Mouse (Mus musculus) lung, postnatal 0 days (tissue): ENCODE data around the gene Gm20696. TPM values are rescaled to one million over a fixed set of nuclear protein-coding genes. Genes with fewer than 3 reads are reported as not detected.

ENCODE experiments used
- ATAC-seq: fragments of 200-750 bp; cut with Nextera tagmentation; 2 replicates; pipeline ENCODE4 v1.8.0; 2017; ENCODE audit warnings: moderate library complexity
- DNase-seq: peaks from one replicate; pipeline ENCODE4 v3.0.0-alpha.2; 2016; ENCODE audit warnings: low spot score
- H3K27ac ChIP-seq: fragments of 300-500 bp; sonication (generic); 2 replicates; pipeline ENCODE4 v1.5.1; 2014; ENCODE audit warnings: antibody characterized with exemption, mild to moderate bottlenecking, low read length, mixed read lengths
- H3K27me3 ChIP-seq: fragments of 300-500 bp; sonication (generic); replicated peaks from 2 replicates; pipeline ENCODE4 v1.6.1; 2014; ENCODE audit warnings: low read length, mixed read lengths; ENCODE audit not compliant: insufficient read depth
- H3K36me3 ChIP-seq: fragments of 300-500 bp; sonication (generic); 2 replicates; pipeline ENCODE4 v1.6.1; 2014; ENCODE audit warnings: low read length, mixed read lengths; ENCODE audit not compliant: insufficient read depth
- H3K4me1 ChIP-seq: fragments of 300-500 bp; sonication (generic); 2 replicates; pipeline ENCODE4 v1.6.1; 2014; ENCODE audit warnings: antibody characterized with exemption, low read depth, low read length, mixed read lengths; ENCODE audit not compliant: insufficient read depth
- H3K4me2 ChIP-seq: fragments of 300-500 bp; sonication (generic); replicated peaks from 2 replicates; pipeline ENCODE4 v1.6.1; 2014; ENCODE audit warnings: low read depth, mild to moderate bottlenecking, low read length, moderate library complexity, mixed read lengths
- H3K4me3 ChIP-seq: fragments of 300-500 bp; sonication (generic); 2 replicates; pipeline ENCODE4 v1.5.1; 2014; ENCODE audit warnings: low read depth, low read length
- H3K9ac ChIP-seq: fragments of 300-500 bp; sonication (generic); replicated peaks from 2 replicates; pipeline ENCODE4 v1.6.1; 2014; ENCODE audit warnings: low read depth, mild to moderate bottlenecking
- H3K9me3 ChIP-seq: fragments of 300-500 bp; sonication (generic); 2 replicates; pipeline ENCODE4 v1.6.1; 2016; ENCODE audit warnings: low read length, mixed read lengths
- CTCF ChIP-seq: IDR thresholded peaks from 2 replicates; pipeline ENCODE4 v1.5.1; 2016; ENCODE audit warnings: antibody characterized with exemption, mild to moderate bottlenecking
- EP300 ChIP-seq: IDR thresholded peaks from 2 replicates; pipeline ENCODE4 v1.6.1; 2016; ENCODE audit warnings: antibody characterized with exemption, mild to moderate bottlenecking, control low read depth
- WGBS: fragments of 180-500 bp; shearing (Covaris S2); extraction: QIAGEN DNeasy Blood & Tissue Kit; methylation state at CpG from one replicate; pipeline ENCODE4 v1.1.7; 2014; 5-methylcytosine and 5-hydroxymethylcytosine counted together
- polyA plus RNA-seq: library from polyadenylated mRNA; unstranded; fragments of >200 nt; fragmentation: Nextera tagmentation; extraction: Ambion mirVana; gene quantifications from 2 replicates; pipeline ENCODE4 v1.2.1, GENCODE M21; 2015

Gene Gm20696
- polyA plus RNA-seq, 1 experiment from 2014 or later: 2.3 TPM

DNA sequence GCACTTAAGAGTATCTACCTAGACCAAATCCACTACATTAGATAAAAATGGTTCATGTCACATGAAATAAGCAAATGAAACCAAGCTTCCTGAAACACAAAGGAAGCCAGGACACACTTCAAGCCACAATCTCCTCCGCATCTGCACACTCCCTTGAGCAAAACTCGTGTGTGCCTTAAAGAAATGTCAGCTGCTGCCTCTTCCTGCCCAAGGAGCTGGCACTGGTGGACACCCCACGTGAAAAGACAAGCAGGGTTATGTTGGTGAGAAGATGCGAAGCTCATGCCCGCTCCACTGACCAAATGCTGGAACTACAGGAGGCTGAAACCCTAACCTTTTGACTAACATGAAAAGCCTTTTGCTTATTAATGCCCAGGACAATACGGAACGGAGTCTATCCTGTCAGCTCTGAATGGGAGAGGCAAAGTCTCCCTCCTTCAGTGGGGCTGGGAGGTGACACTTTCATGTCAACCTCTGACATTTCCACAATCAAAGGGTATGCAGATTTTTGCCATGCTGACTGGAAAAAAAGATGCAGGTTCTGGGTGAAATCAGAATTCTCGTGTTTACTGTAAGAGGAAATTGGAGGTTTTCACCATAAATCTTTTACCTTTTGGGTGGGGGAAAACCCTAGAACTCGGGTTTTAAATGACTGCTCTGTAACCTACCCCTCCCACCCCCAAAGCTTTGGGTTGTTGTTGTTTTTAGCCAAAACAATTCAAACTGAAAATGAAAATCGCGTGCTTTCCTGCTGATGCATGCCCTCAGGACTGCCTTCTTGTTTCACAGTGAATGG is 405.5 kb downstream of the Gm20696 start:
- peak; percentile 19; the same call in 1 of the 2 replicates for TF ChIP-seq CTCF
- TF ChIP-seq EP300: no peak
- H3K36me3 ChIP-seq: no peaks in the 10 kb centered on the region
- no peak overlapping the region for H3K4me2 ChIP-seq
- H3K27me3 ChIP-seq: no peaks in the 10 kb centered on the region
- WGBS: 58% methylated on average over 11 of the region's 11 CpGs
- no peak overlapping the region for H3K4me3 ChIP-seq
- ATAC-seq: no peak
- no peaks in the 10 kb centered on the region for H3K9me3 ChIP-seq
- no peak overlapping the region for H3K9ac ChIP-seq
- no peak for DNase-seq
- H3K27ac ChIP-seq: no peak overlapping the region
- H3K4me1 ChIP-seq: peaks cover 2% of the 10 kb centered on the region; the same call in 1 of the 2 replicates

DNA sequence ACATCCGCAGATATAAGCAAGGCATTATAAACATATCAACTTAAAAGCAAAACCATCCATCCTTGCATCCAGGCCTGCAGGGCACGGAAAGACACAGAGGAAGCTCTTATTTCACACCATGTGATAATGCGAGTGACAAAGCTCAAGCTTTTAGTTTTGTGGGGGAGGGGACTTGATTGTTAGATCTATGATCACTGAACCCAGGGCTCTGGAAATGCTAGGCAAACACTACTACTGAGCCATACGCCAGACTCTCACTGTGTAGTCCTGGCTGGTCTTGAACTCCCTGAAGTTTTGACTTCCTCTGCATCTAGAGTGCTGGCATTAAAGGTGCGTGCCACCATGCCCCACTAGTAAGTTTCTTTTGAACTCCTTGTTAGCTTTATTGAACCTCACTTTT is 408.3 kb downstream of the Gm20696 start:
- Histone ChIP-seq H3K9ac (no peak overlapping the region), H3K4me2 (no peak overlapping the region), H3K4me3 (no peak overlapping the region), H3K27ac (no peak overlapping the region), H3K4me1 (no peaks in the 10 kb centered on the region), H3K27me3 (no peaks in the 10 kb centered on the region), H3K9me3 (no peaks in the 10 kb centered on the region), H3K36me3 (no peaks in the 10 kb centered on the region)
- no peak for DNase-seq
- no peak for ATAC-seq
- 72% methylated on average over 5 of the region's 5 CpGs for WGBS
- TF ChIP-seq CTCF (no peak), EP300 (no peak)

- ATAC-seq (no peak), DNase-seq (no peak)
- H3K36me3 ChIP-seq: no peaks in the 10 kb centered on the region
- no peaks in the 10 kb centered on the region for H3K27me3 ChIP-seq
- H3K9me3 ChIP-seq: no peaks in the 10 kb centered on the region
- TF ChIP-seq CTCF (no peak), EP300 (no peak)
- H3K9ac ChIP-seq: no peak overlapping the region
- 74% methylated on average over 2 of the region's 2 CpGs for WGBS
- no peak overlapping the region for H3K4me3 ChIP-seq
- H3K27ac ChIP-seq: no peak overlapping the region
- no peak overlapping the region for H3K4me2 ChIP-seq
- no peaks in the 10 kb centered on the region for H3K4me1 ChIP-seq
These were observed 408.9 kb downstream of the Gm20696 start for GRCm38 (mm10) chr6:99257676-99258075.

GRCm38 (mm10) chr6:99253331-99253730 is 413.3 kb downstream of the Gm20696 start:
- DNase-seq: no peak
- H3K9ac ChIP-seq: no peak overlapping the region
- H3K27ac ChIP-seq: no peak overlapping the region
- TF ChIP-seq EP300: no peak
- TF ChIP-seq CTCF: no peak
- no peaks in the 10 kb centered on the region for H3K4me1 ChIP-seq
- H3K4me2 ChIP-seq: no peak overlapping the region
- ATAC-seq: no peak
- no peaks in the 10 kb centered on the region for H3K9me3 ChIP-seq
- H3K36me3 ChIP-seq: no peaks in the 10 kb centered on the region
- H3K27me3 ChIP-seq: no peaks in the 10 kb centered on the region
- 72% methylated on average over 8 of the region's 8 CpGs for WGBS
- no peak overlapping the region for H3K4me3 ChIP-seq

DNA sequence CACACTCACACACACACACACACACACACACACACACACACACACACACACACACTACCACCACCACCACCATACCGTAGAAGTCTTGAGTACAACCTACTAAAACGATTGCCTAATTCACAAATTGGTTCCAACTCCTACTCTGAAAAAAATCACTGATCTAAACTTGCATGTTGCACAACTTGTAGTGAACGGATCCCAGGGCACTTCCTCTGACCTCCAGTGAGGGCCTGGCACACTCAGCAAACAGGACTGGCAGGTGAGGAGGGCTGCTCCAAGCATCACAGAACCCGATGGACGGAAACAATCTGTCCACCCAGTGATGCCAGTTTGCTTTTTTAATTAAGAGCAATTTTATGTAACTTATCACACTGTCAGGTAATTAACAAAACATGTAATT is 413.8 kb downstream of the Gm20696 start:
- no peaks in the 10 kb centered on the region for H3K4me1 ChIP-seq
- H3K9me3 ChIP-seq: no peaks in the 10 kb centered on the region
- H3K4me2 ChIP-seq: no peak overlapping the region
- peak; percentile 70 for DNase-seq
- no peak overlapping the region for H3K27ac ChIP-seq
- no peak overlapping the region for H3K9ac ChIP-seq
- 54% methylated on average over 5 of the region's 5 CpGs for WGBS
- no peaks in the 10 kb centered on the region for H3K27me3 ChIP-seq
- 0 out of 2 replicates have a peak, but pooled peaks have one; percentile 16 for TF ChIP-seq EP300
- TF ChIP-seq CTCF: no peak
- peak; percentile 72 for ATAC-seq
- H3K4me3 ChIP-seq: no peak overlapping the region
- no peaks in the 10 kb centered on the region for H3K36me3 ChIP-seq

GRCm38 (mm10) chr6:99251924-99252323 is 414.7 kb downstream of the Gm20696 start:
- no peak overlapping the region for H3K4me2 ChIP-seq
- 80% methylated on average over 4 of the region's 4 CpGs for WGBS
- DNase-seq (no peak), ATAC-seq (no peak)
- H3K9me3 ChIP-seq: no peaks in the 10 kb centered on the region
- H3K36me3 ChIP-seq: no peaks in the 10 kb centered on the region
- TF ChIP-seq CTCF (peak; percentile 59), EP300 (no peak)
- no peaks in the 10 kb centered on the region for H3K4me1 ChIP-seq
- H3K9ac ChIP-seq: no peak overlapping the region
- no peaks in the 10 kb centered on the region for H3K27me3 ChIP-seq
- no peak overlapping the region for H3K4me3 ChIP-seq
- H3K27ac ChIP-seq: no peak overlapping the region
